Mouse (Mus musculus) ES-E14 (cell line): ENCODE data around the gene Zfhx3.

Source experiments
- CHD2 ChIP-seq: IDR thresholded peaks from 2 replicates; pipeline ENCODE4 v1.6.1; 2014; ENCODE audit warnings: mild to moderate bottlenecking, low read depth, low read length, inconsistent platforms
- HCFC1 ChIP-seq: IDR thresholded peaks from 2 replicates; pipeline ENCODE4 v1.6.1; 2012; ENCODE audit warnings: low read length, inconsistent platforms, borderline replicate concordance; ENCODE audit not compliant: insufficient read depth
- ZC3H11A ChIP-seq: IDR thresholded peaks from 2 replicates; pipeline ENCODE4 v1.6.1; 2012; ENCODE audit warnings: low read depth, mild to moderate bottlenecking, inconsistent platforms, low read length, borderline replicate concordance

- TF ChIP-seq HCFC1 (no peak), ZC3H11A (no peak), CHD2 (no peak)
Measured at GRCm38 (mm10) chr8:108990537-108990936, 1048.1 kb downstream of the Zfhx3 start.
